Mouse (Mus musculus): Measurements from ENCODE around the gene Napsa. TPM values are rescaled to one million over a fixed set of nuclear protein-coding genes. Genes with fewer than 3 reads are reported as not detected.

The Napsa gene
- total RNA-seq, 2 experiments from 2014 or later = 207 to 473 TPM

DNA sequence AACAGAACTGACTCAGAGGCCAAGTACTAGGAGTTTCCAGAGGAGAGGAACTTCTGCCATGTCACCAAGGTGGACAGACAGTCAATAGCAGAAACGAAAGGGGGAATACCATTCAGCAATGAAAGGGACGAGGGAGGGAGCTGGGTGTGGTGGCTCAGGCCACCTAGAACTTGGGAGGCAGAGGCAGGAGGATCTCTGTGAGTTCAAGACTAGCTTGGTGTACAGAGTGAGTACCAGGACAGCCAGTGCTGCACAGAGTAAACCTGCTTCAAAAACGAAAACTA is 52.3 kb downstream of the Napsa start:
- ATAC-seq (ENCODE audit: poor library complexity, severe bottlenecking) = no peak

DNA sequence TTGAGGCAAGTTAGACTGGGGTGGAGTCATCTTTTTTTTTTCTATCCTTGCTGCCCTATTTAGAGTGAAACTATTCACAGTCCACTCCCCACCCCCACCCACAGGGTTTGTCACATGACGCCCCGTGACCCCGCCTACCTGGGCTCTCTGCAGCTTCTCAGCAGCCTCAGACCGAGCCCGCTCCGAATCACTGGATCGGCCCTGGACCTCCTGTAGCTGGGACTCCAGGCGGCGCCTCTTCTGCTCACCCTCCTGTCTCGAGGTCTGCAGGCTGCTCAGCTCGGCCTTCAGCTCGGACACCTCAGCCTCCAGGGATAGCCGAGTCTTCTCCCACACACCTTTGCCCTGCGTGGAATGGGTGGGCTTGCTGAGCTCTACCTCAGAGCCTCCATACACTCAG is 52.6 kb downstream of the Napsa start:
- no peak for ATAC-seq (ENCODE audit: poor library complexity, severe bottlenecking)

DNA sequence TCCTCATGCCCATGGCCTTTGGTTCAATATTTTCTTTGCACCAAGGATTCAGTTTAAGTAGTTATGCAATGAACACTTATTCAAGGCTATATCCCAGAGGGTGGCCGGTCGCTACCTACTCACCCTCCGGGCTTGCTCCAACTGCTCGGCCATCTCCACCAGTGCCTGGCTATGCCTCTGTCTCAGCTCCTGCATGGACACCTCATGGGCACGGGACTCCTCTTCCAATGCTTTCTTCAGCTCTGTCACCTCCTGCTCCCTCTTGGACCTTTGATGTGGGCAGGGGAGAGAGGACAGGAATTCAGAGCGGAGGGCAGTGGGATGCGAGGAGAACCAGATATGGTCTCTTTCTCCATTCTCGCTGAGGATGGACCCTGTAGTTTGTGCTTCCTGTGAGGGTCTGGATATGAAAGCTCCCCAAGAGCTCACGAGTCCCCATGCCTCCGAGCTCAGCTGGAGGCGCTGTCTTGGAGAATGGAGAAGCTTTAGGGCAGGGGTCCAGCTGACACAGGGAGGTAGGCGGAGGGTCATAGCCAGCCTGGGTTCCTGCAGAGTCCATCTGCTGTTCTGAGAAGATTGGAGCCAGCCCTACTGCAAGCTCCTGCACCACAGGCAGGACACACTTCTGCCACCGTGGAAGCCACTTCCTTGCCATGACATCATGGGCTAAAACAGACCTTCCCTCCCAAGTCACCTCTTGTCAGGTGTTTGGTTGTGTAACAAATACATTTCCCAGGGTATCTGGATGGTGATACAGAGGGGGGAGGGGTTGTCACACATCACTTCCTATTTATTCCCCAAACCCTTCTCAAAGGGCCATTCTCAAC is 53.3 kb downstream of the Napsa start:
- no peak for ATAC-seq (ENCODE audit: poor library complexity, severe bottlenecking)

DNA sequence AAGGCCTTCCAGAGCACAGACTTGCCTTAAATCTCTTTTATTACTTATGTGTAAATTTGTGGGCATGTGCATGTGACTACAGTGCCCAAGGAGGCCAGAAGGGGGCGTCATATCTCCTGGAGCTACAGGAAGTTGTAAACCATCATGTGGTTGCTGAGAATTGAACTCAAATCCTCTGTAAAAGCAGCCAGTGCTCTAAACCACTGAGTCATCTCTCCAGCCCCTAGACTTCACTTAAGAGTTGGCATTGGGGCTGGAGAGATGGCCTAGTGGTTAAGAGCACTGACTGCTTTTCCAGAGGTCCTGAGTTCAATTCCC is 53.8 kb downstream of the Napsa start:
- ATAC-seq (ENCODE audit: poor library complexity, severe bottlenecking) = no peak

DNA sequence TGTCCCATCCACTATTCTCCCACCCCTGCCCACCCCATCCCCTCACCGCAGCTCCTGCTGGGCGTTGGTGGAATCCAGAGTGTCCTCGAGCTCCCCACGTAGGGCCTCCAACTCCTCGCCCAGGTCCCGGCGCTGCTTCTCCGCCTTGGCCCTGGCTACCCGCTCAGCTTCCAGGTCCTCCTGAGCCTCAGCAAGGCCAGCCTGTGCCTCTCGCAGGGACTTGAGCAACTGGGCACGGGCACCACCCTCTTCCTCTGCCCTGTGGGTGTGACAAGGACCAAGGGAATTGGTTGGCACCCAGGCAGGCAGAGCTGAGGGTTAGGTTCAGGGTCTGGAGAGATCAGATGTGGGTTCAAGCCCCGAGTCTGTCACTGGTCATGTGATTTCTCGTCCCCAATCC is 54.8 kb downstream of the Napsa start:
- no peak for ATAC-seq (ENCODE audit: poor library complexity, severe bottlenecking)

DNA sequence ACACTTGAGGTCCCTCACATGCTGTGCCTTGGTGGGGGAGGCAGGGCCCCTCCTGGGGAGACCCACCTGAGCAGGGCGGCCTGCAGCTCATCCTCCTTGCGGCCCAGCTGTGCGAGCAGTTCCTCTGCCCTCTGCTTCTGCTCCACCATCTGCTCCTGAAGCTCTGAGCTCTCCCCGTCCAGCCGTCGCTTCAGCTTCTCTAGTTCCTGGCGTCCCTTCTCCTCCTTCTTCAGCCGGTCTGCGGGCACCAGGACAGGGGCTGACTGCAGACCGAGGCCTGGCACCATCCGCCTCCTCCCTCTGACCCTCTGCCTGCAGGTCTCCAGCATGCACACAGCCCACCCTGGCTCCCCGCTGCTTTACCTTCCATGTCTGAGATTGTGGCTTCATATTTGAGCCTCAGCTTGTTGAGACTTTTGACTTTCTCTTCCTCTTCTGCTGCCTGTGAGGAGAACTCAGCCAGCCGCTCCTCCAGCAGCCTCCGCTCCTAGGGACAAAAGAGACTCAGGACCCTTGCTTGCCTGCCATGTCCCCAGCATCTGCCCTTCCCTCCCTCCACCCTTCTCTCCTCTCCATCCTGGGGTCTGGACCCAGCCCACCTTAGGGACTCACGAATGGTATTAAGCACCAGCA is 56.3 kb downstream of the Napsa start:
- no peak for ATAC-seq (ENCODE audit: poor library complexity, severe bottlenecking)

DNA sequence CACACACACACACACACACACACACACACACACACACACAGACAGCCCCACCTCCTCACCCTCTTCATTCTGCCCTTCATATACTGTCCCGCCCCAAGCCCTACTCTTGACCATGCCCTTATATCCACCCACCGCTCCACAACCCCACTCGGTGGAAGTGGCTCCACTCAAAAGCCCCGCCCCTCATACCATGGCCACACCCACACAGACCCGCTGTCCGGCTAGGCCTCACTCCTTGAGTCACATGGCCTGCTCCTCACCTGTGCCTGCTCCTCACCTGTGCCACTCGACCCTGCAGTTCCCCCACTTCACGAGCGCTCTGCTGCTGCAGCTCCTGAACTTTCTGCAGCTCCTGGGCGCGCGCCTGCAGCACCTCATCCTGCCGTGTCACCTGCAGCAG is 58.3 kb downstream of the Napsa start:
- ATAC-seq (ENCODE audit: poor library complexity, severe bottlenecking) = no peak

DNA sequence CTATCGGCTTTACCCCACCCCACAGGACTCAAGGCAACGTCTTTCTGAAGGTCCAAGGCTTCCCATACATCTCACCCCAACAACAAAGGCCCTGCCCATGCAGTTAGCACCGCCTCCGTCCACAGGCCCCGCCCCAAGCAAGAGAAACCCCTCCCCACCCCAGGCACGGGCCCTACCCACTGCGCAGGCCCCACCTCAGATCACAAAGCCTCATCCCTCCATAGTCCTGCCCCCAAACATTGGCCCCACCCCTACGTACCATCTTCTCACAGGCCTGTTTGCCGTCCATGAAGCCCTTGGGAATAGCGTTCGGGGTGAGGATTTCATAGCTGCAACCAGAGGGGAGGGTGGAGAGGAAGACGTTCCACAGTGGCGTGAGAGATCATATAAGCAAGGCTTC is 60.5 kb downstream of the Napsa start:
- no peak for ATAC-seq (ENCODE audit: poor library complexity, severe bottlenecking)

DNA sequence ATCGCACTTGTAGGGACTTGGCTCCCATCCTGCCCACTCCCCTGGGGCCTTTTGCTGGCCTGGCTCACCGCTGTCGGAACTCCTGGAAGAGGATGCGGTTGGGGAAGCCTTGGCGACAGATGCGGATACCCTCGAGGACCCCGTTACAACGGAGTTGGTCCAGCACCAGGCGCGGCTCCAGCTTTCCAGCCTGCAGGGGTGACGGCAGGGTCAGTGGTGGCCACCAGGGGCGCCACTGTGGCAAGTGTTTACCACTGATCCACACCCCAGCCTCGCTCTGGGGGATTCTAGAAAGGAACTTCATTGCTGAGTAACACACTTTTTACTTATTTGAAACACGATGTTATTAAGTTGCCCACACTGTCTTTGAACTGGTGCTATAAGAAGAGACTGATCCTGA is 61.2 kb downstream of the Napsa start:
- no peak for ATAC-seq (ENCODE audit: poor library complexity, severe bottlenecking)

Other genes with a start within 250 kb of the Napsa start
- gene Syt3, start 188.3 kb upstream of the Napsa start, total RNA-seq (2015) = 0.29 TPM in 1 of 2 replicates, not detected in the other
- 0.22 TPM in 1 of 2 replicates, not detected in the other for gene Syt3, start 188.3 kb upstream of the Napsa start, total RNA-seq (2017)
- 0.42 TPM in 1 of 2 replicates, not detected in the other for gene 1700008O03Rik, start 186.6 kb upstream of the Napsa start, total RNA-seq (2015)
- gene 1700008O03Rik, start 186.6 kb upstream of the Napsa start, total RNA-seq (2017) = not detected in 2 replicates
- gene Lrrc4b, start 143.4 kb upstream of the Napsa start, total RNA-seq (2015) = not detected in 2 replicates
- not detected in 2 replicates for gene Lrrc4b, start 143.4 kb upstream of the Napsa start, total RNA-seq (2017)
- gene Aspdh, start 107.0 kb upstream of the Napsa start, total RNA-seq (2015) = not detected in 2 replicates
- not detected in 2 replicates for gene Aspdh, start 107.0 kb upstream of the Napsa start, total RNA-seq (2017)
- gene Josd2, start 104.4 kb upstream of the Napsa start, total RNA-seq (2015) = 18.2 and 20.3 TPM in 2 replicates
- gene Josd2, start 104.4 kb upstream of the Napsa start, total RNA-seq (2017) = 12.5 and 14.0 TPM in 2 replicates
- 42.4 and 47.4 TPM in 2 replicates for gene Emc10, start 75.9 kb upstream of the Napsa start, total RNA-seq (2015)
- gene Emc10, start 75.9 kb upstream of the Napsa start, total RNA-seq (2017) = 23.1 and 27.4 TPM in 2 replicates
- 1.7 and 2.0 TPM in 2 replicates for gene Fam71e1, start 75.8 kb upstream of the Napsa start, total RNA-seq (2015)
- gene Fam71e1, start 75.8 kb upstream of the Napsa start, total RNA-seq (2017) = 0.12 TPM in 1 of 2 replicates, not detected in the other
- gene Mybpc2, start 47.7 kb upstream of the Napsa start, total RNA-seq (2015) = not detected in 2 replicates
- not detected in 2 replicates for gene Mybpc2, start 47.7 kb upstream of the Napsa start, total RNA-seq (2017)
- gene Spib, start 40.3 kb upstream of the Napsa start, total RNA-seq (2015) = 3.2 and 3.8 TPM in 2 replicates
- gene Spib, start 40.3 kb upstream of the Napsa start, total RNA-seq (2017) = 4.1 and 6.4 TPM in 2 replicates
- gene Pold1, start 23.5 kb upstream of the Napsa start, total RNA-seq (2015) = 36.1 and 44.3 TPM in 2 replicates
- 39.4 and 48.4 TPM in 2 replicates for gene Pold1, start 23.5 kb upstream of the Napsa start, total RNA-seq (2017)
- gene Nr1h2, start 18.4 kb upstream of the Napsa start, total RNA-seq (2015) = 47.4 and 51.5 TPM in 2 replicates
- 50.7 and 70.7 TPM in 2 replicates for gene Nr1h2, start 18.4 kb upstream of the Napsa start, total RNA-seq (2017)
- gene Kcnc3, start 18.3 kb downstream of the Napsa start, total RNA-seq (2015) = 0.41 and 0.67 TPM in 2 replicates
- gene Kcnc3, start 18.3 kb downstream of the Napsa start, total RNA-seq (2017) = not detected in 2 replicates
- gene Myh14, start 98.5 kb downstream of the Napsa start, total RNA-seq (2015) = not detected in 2 replicates
- not detected in 2 replicates for gene Myh14, start 98.5 kb downstream of the Napsa start, total RNA-seq (2017)
- gene Izumo2, start 136.4 kb downstream of the Napsa start, total RNA-seq (2015) = not detected in 2 replicates
- not detected in 2 replicates for gene Izumo2, start 136.4 kb downstream of the Napsa start, total RNA-seq (2017)
- gene Vrk3, start 176.0 kb downstream of the Napsa start, total RNA-seq (2015) = 48.8 and 53.1 TPM in 2 replicates
- 51.5 and 52.3 TPM in 2 replicates for gene Vrk3, start 176.0 kb downstream of the Napsa start, total RNA-seq (2017)
- 1.4 and 1.5 TPM in 2 replicates for gene Zfp473, start 178.7 kb downstream of the Napsa start, total RNA-seq (2015)
- 1.8 and 2.3 TPM in 2 replicates for gene Zfp473, start 178.7 kb downstream of the Napsa start, total RNA-seq (2017)
- gene Nup62, start 243.7 kb downstream of the Napsa start, total RNA-seq (2015) = 25.3 and 28.5 TPM in 2 replicates
- gene Nup62, start 243.7 kb downstream of the Napsa start, total RNA-seq (2017) = 55.7 and 65.8 TPM in 2 replicates
- 0.38 and 1.9 TPM in 2 replicates for gene Il4i1, start 244.0 kb downstream of the Napsa start, total RNA-seq (2015)
- gene Il4i1, start 244.0 kb downstream of the Napsa start, total RNA-seq (2017) = 1.5 TPM in 1 of 2 replicates, not detected in the other
- 2.1 and 2.6 TPM in 2 replicates for gene Atf5, start 244.3 kb downstream of the Napsa start, total RNA-seq (2015)
- gene Atf5, start 244.3 kb downstream of the Napsa start, total RNA-seq (2017) = 1.9 and 5.3 TPM in 2 replicates